Mouse (Mus musculus) ES-Bruce4 (cell line): ENCODE results near the gene Atrip. TPM values are rescaled to one million over a fixed set of nuclear protein-coding genes. Genes with fewer than 3 reads are reported as not detected.
A peak's percentile ranks its signal among the peaks of the same experiment; 100 is the strongest.

ENCODE experiments used
- H3K27ac ChIP-seq: 2 replicates; pipeline ENCODE4 v1.5.1; 2012; ENCODE audit warnings: low read length, inconsistent platforms; ENCODE audit not compliant: insufficient read depth
- H3K27me3 ChIP-seq: 2 replicates; pipeline ENCODE4 v1.6.1; 2012; ENCODE audit warnings: mild to moderate bottlenecking, low read length, inconsistent platforms; ENCODE audit not compliant: control insufficient read depth, poor library complexity, insufficient read depth, severe bottlenecking
- H3K36me3 ChIP-seq: 2 replicates; pipeline ENCODE4 v1.6.1; 2012; ENCODE audit warnings: inconsistent platforms, mild to moderate bottlenecking, low read length, moderate library complexity; ENCODE audit not compliant: control insufficient read depth, poor library complexity, insufficient read depth, severe bottlenecking
- H3K4me1 ChIP-seq: one replicate; pipeline ENCODE4 v1.8.1; 2011; ENCODE audit warnings: low read length; ENCODE audit not compliant: control insufficient read depth, insufficient read depth
- H3K4me3 ChIP-seq: 2 replicates; pipeline ENCODE4 v1.5.1; 2011; ENCODE audit warnings: low read depth, mild to moderate bottlenecking, low read length
- H3K9ac ChIP-seq: 2 replicates; pipeline ENCODE4 v1.6.1; 2012; ENCODE audit warnings: low read depth, mild to moderate bottlenecking, inconsistent platforms; ENCODE audit not compliant: poor library complexity, severe bottlenecking
- H3K9me3 ChIP-seq: replicated peaks from 2 replicates; pipeline ENCODE4 v1.6.1; 2012; ENCODE audit warnings: mild to moderate bottlenecking, low read length, inconsistent platforms; ENCODE audit not compliant: control insufficient read depth, poor library complexity, insufficient read depth, severe bottlenecking
- CTCF ChIP-seq: IDR thresholded peaks from one replicate; pipeline ENCODE4 v1.8.1; 2011; ENCODE audit warnings: low read depth, low read length
- EP300 ChIP-seq: IDR thresholded peaks from 2 replicates; pipeline ENCODE4 v1.6.1; 2011; ENCODE audit warnings: low read depth, low read length; ENCODE audit not compliant: insufficient read depth
- POLR2A ChIP-seq: IDR thresholded peaks from one replicate; pipeline ENCODE4 v1.8.1; 2011; ENCODE audit warnings: low read length; ENCODE audit not compliant: insufficient read depth
- polyA plus RNA-seq: library from polyadenylated mRNA; stranded (reverse); fragments of >200 nt; gene quantifications from 2 replicates; pipeline ENCODE4 v1.2.4, GENCODE M21; 2011; ENCODE audit warnings: low read depth; ENCODE audit not compliant: missing spikeins, insufficient read depth, insufficient read length

The Atrip gene
- polyA plus RNA-seq, 1 experiment, result 20.0 TPM

GRCm38 (mm10) chr9:109102541-109102940, 28.6 kb upstream of the Atrip start:
- H3K4me3 ChIP-seq, result no peak overlapping the region
- TF ChIP-seq EP300 (no peak), POLR2A (no peak), CTCF (no peak)
- no peaks in the 10 kb centered on the region for H3K4me1 ChIP-seq
- H3K9me3 ChIP-seq, result no peaks in the 10 kb centered on the region
- H3K36me3 ChIP-seq, result no peaks in the 10 kb centered on the region
- H3K27ac ChIP-seq, result no peak overlapping the region
- H3K27me3 ChIP-seq, result no peaks in the 10 kb centered on the region
- no peak overlapping the region for H3K9ac ChIP-seq

GRCm38 (mm10) chr9:109101933-109102445, 28.1 kb upstream of the Atrip start:
- H3K27ac ChIP-seq, result no peak overlapping the region
- H3K4me1 ChIP-seq, result peaks cover under 1% of the 10 kb centered on the region
- no peak overlapping the region for H3K9ac ChIP-seq
- H3K36me3 ChIP-seq, result no peaks in the 10 kb centered on the region
- H3K4me3 ChIP-seq, result no peak overlapping the region
- no peaks in the 10 kb centered on the region for H3K9me3 ChIP-seq
- TF ChIP-seq EP300, result no peak
- no peak for TF ChIP-seq CTCF
- no peak for TF ChIP-seq POLR2A
- no peaks in the 10 kb centered on the region for H3K27me3 ChIP-seq

DNA sequence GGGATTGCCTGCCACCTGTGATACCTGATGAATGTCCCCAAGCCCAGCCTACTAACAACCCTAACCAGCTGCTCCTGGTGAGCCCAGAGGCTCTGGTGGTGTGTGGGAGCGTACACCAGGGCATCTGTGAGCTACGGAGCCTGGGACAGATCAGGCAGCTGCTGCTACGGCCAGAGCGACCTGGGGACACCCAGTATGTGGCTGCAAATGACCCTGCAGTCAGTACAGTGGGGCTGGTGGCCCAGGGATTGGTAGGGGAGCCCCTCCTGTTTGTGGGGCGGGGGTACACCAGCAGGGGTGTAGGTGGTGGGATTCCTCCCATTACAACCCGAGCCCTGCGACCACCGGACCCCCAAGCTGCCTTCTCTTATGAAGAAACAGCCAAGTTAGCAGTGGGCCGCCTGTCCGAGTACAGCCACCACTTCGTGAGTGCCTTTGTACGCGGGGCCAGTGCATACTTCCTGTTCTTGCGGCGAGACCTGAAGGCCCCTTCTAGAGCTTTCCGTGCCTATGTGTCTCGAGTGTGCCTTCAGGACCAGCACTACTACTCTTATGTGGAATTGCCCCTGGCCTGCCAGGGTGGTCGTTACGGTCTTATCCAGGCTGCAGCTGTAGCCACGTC, 26.5 kb upstream of the Atrip start:
- Histone ChIP-seq H3K4me3 (no peak overlapping the region), H3K36me3 (no peaks in the 10 kb centered on the region), H3K9ac (no peak overlapping the region)

GRCm38 (mm10) chr9:109098969-109099368, 25.0 kb upstream of the Atrip start:
- no peaks in the 10 kb centered on the region for H3K36me3 ChIP-seq
- H3K9ac ChIP-seq, result no peak overlapping the region
- TF ChIP-seq CTCF, result no peak
- TF ChIP-seq EP300, result no peak
- no peak for TF ChIP-seq POLR2A
- peaks cover 3% of the 10 kb centered on the region for H3K4me1 ChIP-seq
- H3K27me3 ChIP-seq, result no peaks in the 10 kb centered on the region
- no peaks in the 10 kb centered on the region for H3K9me3 ChIP-seq
- H3K4me3 ChIP-seq, result no peak overlapping the region
- no peak overlapping the region for H3K27ac ChIP-seq

More for the DNA sequence above, 26.5 kb upstream of the Atrip start:
- no peak overlapping the region for H3K27ac ChIP-seq
- no peaks in the 10 kb centered on the region for H3K9me3 ChIP-seq
- TF ChIP-seq EP300 (no peak), POLR2A (no peak), CTCF (no peak)
- H3K27me3 ChIP-seq, result no peaks in the 10 kb centered on the region
- peaks cover 3% of the 10 kb centered on the region for H3K4me1 ChIP-seq

- no peaks in the 10 kb centered on the region for H3K36me3 ChIP-seq
- H3K4me1 ChIP-seq, result peaks cover 4% of the 10 kb centered on the region
- H3K4me3 ChIP-seq, result no peak overlapping the region
- H3K27ac ChIP-seq, result no peak overlapping the region
- H3K9me3 ChIP-seq, result no peaks in the 10 kb centered on the region
- TF ChIP-seq EP300 (no peak), POLR2A (no peak), CTCF (no peak)
- H3K27me3 ChIP-seq, result no peaks in the 10 kb centered on the region
- H3K9ac ChIP-seq, result no peak overlapping the region
Measured at GRCm38 (mm10) chr9:109098366-109098765, 24.4 kb upstream of the Atrip start.

- 0 out of 2 replicates have a peak overlapping the region, but pooled peaks have one; percentile 10 for H3K9ac ChIP-seq
- TF ChIP-seq EP300 (no peak), CTCF (no peak), POLR2A (no peak)
- H3K9me3 ChIP-seq, result no peaks in the 10 kb centered on the region
- H3K27me3 ChIP-seq, result no peaks in the 10 kb centered on the region
- H3K36me3 ChIP-seq, result no peaks in the 10 kb centered on the region
- peaks cover 6% of the 10 kb centered on the region for H3K4me1 ChIP-seq
- H3K27ac ChIP-seq, result no peak overlapping the region
- H3K4me3 ChIP-seq, result no peak overlapping the region
Measured at GRCm38 (mm10) chr9:109097831-109098230, 23.9 kb upstream of the Atrip start.
